Mouse (Mus musculus): ENCODE measurements at regions not wholly inside any gene's neighbourhood (a gene's known extent, or its start where the extent isn't known, plus 50 kb on each side); places are given as distances from the start of the nearest gene placed in this dataset.
A peak's percentile ranks its signal among the peaks of the same experiment; 100 is the strongest.

DNA sequence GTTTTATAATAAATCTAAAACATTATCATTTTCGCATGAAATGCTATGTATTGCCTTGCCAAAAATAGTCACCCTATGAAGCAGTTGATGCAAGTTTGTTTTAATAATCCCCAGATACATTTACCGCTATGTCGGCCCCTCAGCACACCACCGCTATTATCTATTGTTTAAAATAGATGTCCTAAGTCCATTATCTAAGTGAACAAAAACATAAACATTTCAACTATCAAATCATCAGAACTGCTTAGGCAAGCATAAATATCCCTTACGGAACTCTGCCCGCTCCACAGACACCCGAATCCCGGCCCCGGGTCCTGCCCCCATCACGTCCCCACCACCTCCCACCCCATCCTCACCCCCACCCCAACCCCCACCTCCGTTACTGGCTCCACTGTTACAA lies 196.8 kb upstream of the Paip1 start:
- 42% methylated on average over 11 of the region's 11 CpGs for WGBS
- H3K4me3 ChIP-seq, result no peak overlapping the region
- no peak for ATAC-seq (ENCODE audit: insufficient number of reproducible peaks, low FRiP score)

DNA sequence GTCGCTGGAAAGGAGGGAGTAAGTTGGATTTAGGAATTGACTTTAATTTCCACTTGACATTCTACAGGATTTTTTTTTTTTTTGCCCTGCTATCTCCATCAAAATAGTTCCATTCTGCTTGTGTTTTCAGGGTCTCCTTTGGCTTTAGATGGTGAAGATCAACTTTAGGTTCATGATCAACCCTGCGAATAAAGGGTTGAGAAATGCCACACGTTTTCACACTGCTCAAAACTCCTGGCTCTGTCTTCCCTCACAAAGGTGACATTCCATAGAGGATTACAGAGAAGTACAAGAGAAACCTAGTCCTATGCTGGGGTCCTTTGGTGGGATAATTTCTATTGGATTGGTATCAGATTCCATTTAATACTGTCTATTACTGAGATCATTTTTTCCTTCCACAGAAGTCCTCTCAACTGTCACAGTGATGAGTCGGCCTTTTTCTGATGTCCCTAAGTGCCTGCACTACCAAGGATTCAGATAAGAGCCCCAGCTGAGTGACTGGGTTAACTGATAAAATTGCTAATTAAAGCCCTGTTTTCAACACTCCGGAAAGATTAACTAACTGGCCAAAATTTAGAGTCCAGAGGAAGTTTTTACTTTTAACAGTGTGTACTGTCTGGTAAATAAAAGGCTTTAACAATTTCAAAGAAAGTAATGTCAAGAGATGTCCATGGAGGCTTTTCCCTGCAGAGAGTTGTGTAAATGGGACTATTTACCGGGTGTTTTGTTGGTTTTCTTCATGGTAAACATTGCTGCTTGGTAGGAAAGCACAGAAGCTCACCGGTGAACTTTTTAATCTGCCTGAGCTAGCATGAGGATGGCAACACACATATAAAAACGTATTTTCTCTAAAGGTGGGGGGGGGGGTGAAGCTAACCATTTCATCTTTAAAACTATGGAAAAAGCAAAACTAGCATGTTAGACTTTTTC lies 196.0 kb upstream of the Paip1 start:
- 23% methylated on average over 8 of the region's 8 CpGs for WGBS
- Histone ChIP-seq H3K9me3 (replicated peaks) (no peaks in the 10 kb centered on the region), H3K4me1 (replicated peaks) (peaks cover 12% of the 10 kb centered on the region; the same call in 1 of the 2 replicates), H3K27me3 (replicated peaks) (0 out of 2 replicates have a peak, but pooled peaks cover 4% of the 10 kb centered on the region), H3K36me3 (no peaks in the 10 kb centered on the region), H3K27ac (ENCODE audit: poor library complexity, severe bottlenecking) (no peak overlapping the region), H3K4me2 (no peak overlapping the region), H3K4me3 (no peak overlapping the region), H3K9ac (no peak overlapping the region)
- ATAC-seq (ENCODE audit: insufficient number of reproducible peaks, low FRiP score), result peak; percentile 92

More for the DNA sequence above, 196.8 kb upstream of the Paip1 start:
- H3K4me1 ChIP-seq (replicated peaks), result peaks cover 12% of the 10 kb centered on the region; the same call in 1 of the 2 replicates
- H3K9ac ChIP-seq, result no peak overlapping the region
- 0 out of 2 replicates have a peak overlapping the region, but pooled peaks have one; percentile 16 for H3K4me2 ChIP-seq
- no peaks in the 10 kb centered on the region for H3K9me3 ChIP-seq (replicated peaks)
- H3K36me3 ChIP-seq, result no peaks in the 10 kb centered on the region
- 0 out of 2 replicates have a peak, but pooled peaks cover 4% of the 10 kb centered on the region for H3K27me3 ChIP-seq (replicated peaks)
- H3K27ac ChIP-seq (ENCODE audit: poor library complexity, severe bottlenecking), result no peak overlapping the region

DNA sequence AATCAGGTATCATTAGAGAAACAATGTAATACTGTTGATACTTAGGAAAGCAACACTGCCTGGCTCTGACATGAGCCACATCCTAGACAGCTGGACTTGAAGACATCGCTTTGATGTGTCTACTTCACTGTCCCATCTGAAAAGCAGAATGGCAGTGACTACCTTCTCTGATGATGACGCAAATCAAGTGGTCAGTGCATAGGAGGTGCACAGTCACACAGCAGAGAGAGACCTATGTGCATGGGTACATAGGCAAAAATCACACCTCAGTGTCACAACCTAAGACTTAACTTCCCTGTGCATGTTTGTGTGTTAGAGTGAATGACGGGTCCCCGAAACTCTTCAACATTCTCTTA lies 195.4 kb upstream of the Paip1 start:
- WGBS, result 70% methylated on average over 4 of the region's 4 CpGs
- H3K27ac ChIP-seq (ENCODE audit: poor library complexity, severe bottlenecking), result no peak overlapping the region
- H3K9me3 ChIP-seq (replicated peaks), result no peaks in the 10 kb centered on the region
- no peaks in the 10 kb centered on the region for H3K36me3 ChIP-seq
- no peak overlapping the region for H3K9ac ChIP-seq
- peaks cover 12% of the 10 kb centered on the region; the same call in 1 of the 2 replicates for H3K4me1 ChIP-seq (replicated peaks)
- 0 out of 2 replicates have a peak, but pooled peaks have one; percentile 54 for ATAC-seq (ENCODE audit: insufficient number of reproducible peaks, low FRiP score)
- no peak overlapping the region for H3K4me3 ChIP-seq
- H3K4me2 ChIP-seq, result no peak overlapping the region
- H3K27me3 ChIP-seq (replicated peaks), result 0 out of 2 replicates have a peak, but pooled peaks cover 4% of the 10 kb centered on the region

DNA sequence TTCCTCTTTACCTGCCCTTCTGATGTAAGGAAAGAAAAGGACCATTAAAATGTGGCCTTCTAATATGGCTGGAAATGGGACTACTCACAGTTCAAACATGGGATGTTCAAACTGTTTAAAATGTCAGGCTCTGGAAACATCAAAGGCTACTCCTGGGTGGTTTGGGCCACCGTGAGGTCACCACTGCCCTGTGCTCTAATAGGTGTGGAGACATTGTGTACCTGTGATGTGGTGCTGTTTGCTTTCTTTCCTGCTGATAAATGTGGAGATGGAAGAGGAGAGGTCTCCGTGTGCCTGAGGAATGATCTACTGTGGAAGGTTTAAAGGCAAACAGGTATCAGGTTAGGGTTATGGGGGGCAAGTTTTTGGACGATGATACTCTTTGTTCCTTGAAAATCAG lies 194.5 kb upstream of the Paip1 start:
- H3K4me2 ChIP-seq, result no peak overlapping the region

DNA sequence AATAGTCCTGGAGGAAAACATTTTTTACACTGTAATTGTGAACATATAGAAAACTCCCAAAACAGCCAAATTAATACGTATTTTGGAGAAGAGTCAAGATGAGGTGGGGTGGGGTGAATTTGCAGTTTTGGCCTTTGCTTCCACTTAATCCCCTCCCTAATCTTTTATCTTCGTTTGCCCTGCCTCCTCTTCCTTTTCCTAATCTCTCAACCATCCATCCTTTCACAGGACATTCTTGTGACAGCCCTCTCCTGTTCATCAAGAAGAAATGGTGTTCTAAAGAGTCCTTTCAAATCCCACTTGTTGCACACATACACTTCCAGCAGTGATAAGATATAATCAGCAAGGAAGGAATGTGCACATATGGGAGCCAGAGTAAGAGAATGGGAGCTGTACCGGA lies 186.0 kb upstream of the Paip1 start:
- Histone ChIP-seq H3K27ac (ENCODE audit: poor library complexity, severe bottlenecking) (no peak overlapping the region), H3K4me3 (no peak overlapping the region), H3K27me3 (replicated peaks) (0 out of 2 replicates have a peak, but pooled peaks cover 3% of the 10 kb centered on the region), H3K9me3 (replicated peaks) (no peaks in the 10 kb centered on the region), H3K9ac (no peak overlapping the region), H3K4me2 (no peak overlapping the region), H3K36me3 (no peaks in the 10 kb centered on the region), H3K4me1 (replicated peaks) (peaks cover 5% of the 10 kb centered on the region; the same call in 1 of the 2 replicates)
- 28% methylated on average over 3 of the region's 3 CpGs for WGBS
- ATAC-seq (ENCODE audit: insufficient number of reproducible peaks, low FRiP score), result no peak

More for the DNA sequence above, 194.5 kb upstream of the Paip1 start:
- WGBS, result 66% methylated on average over 3 of the region's 3 CpGs
- Histone ChIP-seq H3K4me3 (no peak overlapping the region), H3K27ac (ENCODE audit: poor library complexity, severe bottlenecking) (no peak overlapping the region), H3K9ac (no peak overlapping the region), H3K4me1 (replicated peaks) (peaks cover 12% of the 10 kb centered on the region; the same call in 1 of the 2 replicates), H3K36me3 (no peaks in the 10 kb centered on the region), H3K9me3 (replicated peaks) (no peaks in the 10 kb centered on the region), H3K27me3 (replicated peaks) (0 out of 2 replicates have a peak, but pooled peaks cover 4% of the 10 kb centered on the region)
- no peak for ATAC-seq (ENCODE audit: insufficient number of reproducible peaks, low FRiP score)

DNA sequence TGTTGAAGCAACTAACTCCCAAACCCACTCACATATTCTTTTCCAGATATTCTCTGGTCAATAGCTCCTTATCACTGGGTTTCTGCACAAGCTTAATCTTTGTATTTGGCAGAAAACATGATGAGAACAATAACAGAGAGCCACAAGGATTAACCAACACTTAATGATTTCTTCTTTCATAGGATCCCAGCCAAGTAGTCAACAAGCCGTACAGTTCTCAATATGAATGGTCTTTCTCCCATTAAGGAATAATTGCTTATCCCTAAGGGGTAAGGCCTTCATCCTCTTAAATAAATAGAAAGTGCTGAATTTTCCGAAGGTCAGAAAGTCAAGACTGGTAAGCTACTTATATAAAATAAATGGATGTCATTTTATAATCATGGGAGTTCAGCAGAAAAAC lies 181.3 kb upstream of the Paip1 start:
- no peak overlapping the region for H3K4me2 ChIP-seq
- no peak overlapping the region for H3K4me3 ChIP-seq
- peaks cover 5% of the 10 kb centered on the region; the same call in 1 of the 2 replicates for H3K4me1 ChIP-seq (replicated peaks)
- no peaks in the 10 kb centered on the region for H3K27me3 ChIP-seq (replicated peaks)
- H3K36me3 ChIP-seq, result no peaks in the 10 kb centered on the region
- no peak overlapping the region for H3K9ac ChIP-seq
- no peak overlapping the region for H3K27ac ChIP-seq (ENCODE audit: poor library complexity, severe bottlenecking)
- no peak for ATAC-seq (ENCODE audit: insufficient number of reproducible peaks, low FRiP score)
- H3K9me3 ChIP-seq (replicated peaks), result no peaks in the 10 kb centered on the region
- 88% methylated on average over 2 of the region's 2 CpGs for WGBS

DNA sequence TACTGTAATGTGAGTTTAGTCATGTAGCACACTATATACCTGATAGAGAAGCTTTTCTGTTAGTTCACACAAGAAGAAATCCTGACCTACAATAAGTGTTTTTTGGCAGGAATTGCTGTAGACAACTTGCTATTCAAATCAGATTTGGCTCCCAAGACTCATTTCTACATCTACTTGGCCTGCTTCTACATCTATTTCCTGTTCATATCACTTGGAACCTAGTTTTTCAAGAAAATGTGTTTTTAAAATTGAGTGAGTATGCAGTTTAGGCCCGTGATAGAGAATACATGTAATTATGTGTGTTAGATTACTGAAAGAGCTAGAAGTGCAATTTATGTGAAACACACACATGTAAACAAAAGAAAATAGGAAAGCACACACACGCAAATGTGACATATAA lies 176.4 kb upstream of the Paip1 start:
- Histone ChIP-seq H3K9ac (no peak overlapping the region), H3K27me3 (replicated peaks) (no peaks in the 10 kb centered on the region), H3K27ac (ENCODE audit: poor library complexity, severe bottlenecking) (no peak overlapping the region), H3K4me2 (no peak overlapping the region), H3K36me3 (no peaks in the 10 kb centered on the region), H3K9me3 (replicated peaks) (no peaks in the 10 kb centered on the region), H3K4me1 (replicated peaks) (no peaks in the 10 kb centered on the region), H3K4me3 (no peak overlapping the region)
- no peak for ATAC-seq (ENCODE audit: insufficient number of reproducible peaks, low FRiP score)
- 71% methylated on average over 2 of the region's 2 CpGs for WGBS

DNA sequence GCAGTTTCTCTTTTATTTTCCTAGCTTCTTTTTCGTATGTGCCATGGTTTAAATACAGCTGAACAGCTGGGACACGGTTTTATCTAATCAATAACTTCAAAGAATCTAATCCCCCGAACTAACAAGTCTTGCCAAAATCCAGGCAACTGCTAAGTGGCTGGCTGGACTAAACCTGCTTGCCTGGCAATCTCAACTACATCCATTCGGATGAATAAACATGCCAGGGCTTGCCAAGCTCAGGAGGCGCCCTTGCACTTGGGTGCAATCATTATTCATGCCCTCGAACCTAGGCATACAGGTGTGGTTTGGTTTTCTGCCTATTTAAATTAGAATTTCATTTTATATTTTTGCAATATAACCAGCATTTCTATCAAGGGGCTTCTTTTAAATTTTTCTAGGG lies 172.1 kb upstream of the Paip1 start:
- WGBS, result 47% methylated on average over 6 of the region's 6 CpGs

DNA sequence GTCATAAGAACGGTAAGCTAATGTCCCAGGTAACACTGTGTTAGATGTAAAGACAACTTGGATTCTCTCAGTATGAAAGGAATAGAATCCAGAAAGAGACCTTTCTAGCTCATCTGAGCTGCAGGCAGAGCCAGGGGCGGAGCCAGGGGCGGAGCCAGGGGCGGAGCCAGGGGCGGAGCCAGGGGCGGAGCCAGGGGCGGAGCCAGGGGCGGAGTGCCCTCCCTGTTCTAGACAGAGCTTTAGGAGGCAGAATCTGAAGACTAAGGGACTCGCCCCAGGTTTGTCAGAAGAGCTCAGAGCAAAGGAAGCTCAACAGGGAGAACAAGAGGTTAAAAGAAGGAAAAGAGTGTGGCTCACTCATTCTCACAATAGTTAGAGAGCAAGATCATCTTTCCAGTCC lies 169.9 kb upstream of the Paip1 start:
- no peaks in the 10 kb centered on the region for H3K4me1 ChIP-seq (replicated peaks)
- 70% methylated on average over 9 of the region's 9 CpGs for WGBS
- no peak for ATAC-seq (ENCODE audit: insufficient number of reproducible peaks, low FRiP score)
- H3K36me3 ChIP-seq, result no peaks in the 10 kb centered on the region
- H3K27me3 ChIP-seq (replicated peaks), result no peaks in the 10 kb centered on the region
- H3K27ac ChIP-seq (ENCODE audit: poor library complexity, severe bottlenecking), result no peak overlapping the region
- 0 out of 2 replicates have a peak, but pooled peaks cover 2% of the 10 kb centered on the region for H3K9me3 ChIP-seq (replicated peaks)
- H3K4me3 ChIP-seq, result no peak overlapping the region
- H3K9ac ChIP-seq, result no peak overlapping the region
- no peak overlapping the region for H3K4me2 ChIP-seq

More for the DNA sequence above, 172.1 kb upstream of the Paip1 start:
- Histone ChIP-seq H3K4me3 (no peak overlapping the region), H3K36me3 (no peaks in the 10 kb centered on the region), H3K9me3 (replicated peaks) (0 out of 2 replicates have a peak, but pooled peaks cover 2% of the 10 kb centered on the region), H3K4me1 (replicated peaks) (no peaks in the 10 kb centered on the region), H3K27ac (ENCODE audit: poor library complexity, severe bottlenecking) (no peak overlapping the region), H3K9ac (no peak overlapping the region), H3K27me3 (replicated peaks) (no peaks in the 10 kb centered on the region), H3K4me2 (no peak overlapping the region)
- ATAC-seq (ENCODE audit: insufficient number of reproducible peaks, low FRiP score), result no peak

DNA sequence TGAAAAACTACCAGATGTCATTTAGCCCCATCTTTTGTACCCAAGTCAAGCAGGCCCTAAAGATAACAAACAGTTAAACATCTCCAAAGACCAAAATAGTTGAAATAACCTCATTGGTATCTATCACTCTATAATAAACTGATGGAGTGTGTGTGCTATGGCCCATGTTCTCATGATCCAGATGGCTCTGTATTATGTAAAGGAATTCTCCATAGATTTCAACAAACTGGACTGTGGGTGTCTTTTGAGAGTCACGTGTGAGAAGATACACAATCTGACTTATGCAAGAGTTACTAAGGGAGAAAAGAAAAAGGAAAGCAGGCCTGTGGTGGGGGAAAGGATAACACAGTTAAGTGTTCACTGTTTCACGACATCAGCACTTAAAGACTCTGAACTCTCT lies 164.8 kb upstream of the Paip1 start:
- Histone ChIP-seq H3K9ac (no peak overlapping the region), H3K36me3 (no peaks in the 10 kb centered on the region), H3K4me2 (no peak overlapping the region), H3K4me3 (no peak overlapping the region), H3K9me3 (replicated peaks) (0 out of 2 replicates have a peak, but pooled peaks cover under 1% of the 10 kb centered on the region), H3K27me3 (replicated peaks) (no peaks in the 10 kb centered on the region), H3K4me1 (replicated peaks) (no peaks in the 10 kb centered on the region), H3K27ac (ENCODE audit: poor library complexity, severe bottlenecking) (no peak overlapping the region)
- WGBS, result 43% methylated on average over 2 of the region's 2 CpGs
- no peak for ATAC-seq (ENCODE audit: insufficient number of reproducible peaks, low FRiP score)

DNA sequence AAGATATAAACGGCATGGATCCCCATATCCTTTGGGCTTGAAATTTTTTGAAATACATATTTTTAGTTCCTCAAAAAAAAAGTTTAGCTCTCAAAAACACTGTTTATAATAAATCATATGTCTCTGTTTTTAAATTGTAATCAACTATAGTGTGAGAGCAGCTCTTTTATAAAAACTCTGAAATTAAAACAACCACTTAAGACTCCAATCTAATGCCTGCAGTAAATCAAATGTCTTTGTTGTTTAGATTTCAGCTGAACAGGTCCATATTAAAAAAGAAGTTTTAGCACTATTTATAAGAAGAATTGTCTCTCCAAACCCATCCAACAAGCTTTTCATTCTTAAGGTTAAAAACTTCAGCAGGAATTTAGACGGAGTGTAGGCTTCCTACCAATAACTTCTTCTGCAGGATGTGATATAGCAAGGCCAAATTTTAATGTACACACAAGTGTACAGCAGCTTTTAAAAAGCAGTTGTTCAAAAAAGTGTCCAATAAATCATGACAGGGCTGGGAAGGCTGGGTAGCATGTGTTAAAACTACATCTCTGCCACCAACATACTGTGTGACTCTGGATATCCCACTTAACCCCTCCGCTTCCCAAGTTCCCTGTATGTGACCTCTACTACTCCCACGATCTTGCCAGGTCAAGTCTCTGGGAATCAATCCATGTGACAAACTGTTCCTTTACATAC lies 160.6 kb upstream of the Paip1 start:
- Histone ChIP-seq H3K4me3 (no peak overlapping the region), H3K4me2 (no peak overlapping the region), H3K9me3 (replicated peaks) (no peaks in the 10 kb centered on the region), H3K27me3 (replicated peaks) (no peaks in the 10 kb centered on the region), H3K27ac (ENCODE audit: poor library complexity, severe bottlenecking) (no peak overlapping the region), H3K36me3 (no peaks in the 10 kb centered on the region), H3K4me1 (replicated peaks) (no peaks in the 10 kb centered on the region), H3K9ac (no peak overlapping the region)
- 82% methylated on average over 4 of the region's 4 CpGs for WGBS
- ATAC-seq (ENCODE audit: insufficient number of reproducible peaks, low FRiP score), result no peak
